Mouse (Mus musculus) cerebellum, adult 2 months (tissue): ENCODE results near the gene H2-T24. TPM values are rescaled to one million over a fixed set of nuclear protein-coding genes. Genes with fewer than 3 reads are reported as not detected.

Experiments used
- DNase-seq, 2 experiments: peaks; one replicate each; pipeline ENCODE4 v3.0.0; 2021
- H3K27ac ChIP-seq: fragments of 200-500 bp; 2 replicates; pipeline ENCODE4 v1.5.1; 2012; ENCODE audit warnings: low read length, control low read depth, inconsistent platforms; ENCODE audit not compliant: insufficient read depth
- H3K27me3 ChIP-seq: fragments of 200-500 bp; 2 replicates; pipeline ENCODE4 v1.6.1; 2012; ENCODE audit warnings: inconsistent platforms, mild to moderate bottlenecking, low read length, moderate library complexity; ENCODE audit not compliant: control insufficient read depth, insufficient read depth
- H3K4me1 ChIP-seq: fragments of 200-500 bp; 2 replicates; pipeline ENCODE4 v1.6.1; 2011; ENCODE audit warnings: low read length; ENCODE audit not compliant: control insufficient read depth, insufficient read depth
- H3K4me3 ChIP-seq: fragments of 200-500 bp; replicated peaks from 2 replicates; pipeline ENCODE3; 2011; ENCODE audit warnings: mild to moderate bottlenecking, low read depth, low read length, control low read depth; ENCODE audit not compliant: insufficient read depth
- CTCF ChIP-seq: fragments of 200-500 bp; IDR thresholded peaks from 2 replicates; pipeline ENCODE4 v1.5.1; 2011; ENCODE audit warnings: low read depth, mild to moderate bottlenecking, control low read depth, low read length, moderate library complexity, borderline replicate concordance; ENCODE audit not compliant: insufficient read depth
- POLR2A ChIP-seq: fragments of 200-500 bp; IDR thresholded peaks from 2 replicates; pipeline ENCODE4 v1.6.1; 2011; ENCODE audit warnings: low read length, control low read depth, borderline replicate concordance; ENCODE audit not compliant: insufficient read depth
- WGBS: fragments of 180-500 bp; shearing (Covaris S2); methylation state at CpG from one replicate; pipeline ENCODE4 v1.1.7; 2018; 5-methylcytosine and 5-hydroxymethylcytosine counted together
- polyA plus RNA-seq: library from polyadenylated mRNA; depleted of rRNA; stranded (reverse); fragments of >200 nt; gene quantifications from 2 replicates; pipeline ENCODE4 v1.2.3, GENCODE M21; 2012

The H2-T24 gene
- polyA plus RNA-seq, 1 experiment, result 0.95 TPM

GRCm38 (mm10) chr17:35980363-35980754 lies 40.0 kb downstream of the H2-T24 start:
- Histone ChIP-seq H3K4me3 (peak overlapping the region; percentile 78), H3K27me3 (no peaks in the 10 kb centered on the region), H3K27ac (peak overlapping the region; percentile 82), H3K4me1 (no peaks in the 10 kb centered on the region)
- WGBS, result under 1% methylated on average over 27 of the region's 29 CpGs
- peak; percentile 67 to 75 for DNase-seq
- TF ChIP-seq CTCF, result no peak
- no peak for TF ChIP-seq POLR2A

GRCm38 (mm10) chr17:35979401-35980362 lies 40.7 kb downstream of the H2-T24 start, which contains the start of the genes Gnl1 and Prr3:
TSS of gene Gnl1 (plus strand) at chr17:35979851.
TSS of gene Prr3 (minus strand) at chr17:35980236.
- H3K4me3 ChIP-seq, result peak within 1 kb of the TSS; percentile 78
- H3K27me3 ChIP-seq, result no peaks in the 10 kb centered on the region
- TF ChIP-seq CTCF (no peak), POLR2A (no peak)
- no peaks in the 10 kb centered on the region for H3K4me1 ChIP-seq
- DNase-seq, result peak; percentile 92 to 97
- peak within 1 kb of the TSS; percentile 82 for H3K27ac ChIP-seq
- WGBS, result under 1% methylated on average over 97 of the region's 109 CpGs

DNA sequence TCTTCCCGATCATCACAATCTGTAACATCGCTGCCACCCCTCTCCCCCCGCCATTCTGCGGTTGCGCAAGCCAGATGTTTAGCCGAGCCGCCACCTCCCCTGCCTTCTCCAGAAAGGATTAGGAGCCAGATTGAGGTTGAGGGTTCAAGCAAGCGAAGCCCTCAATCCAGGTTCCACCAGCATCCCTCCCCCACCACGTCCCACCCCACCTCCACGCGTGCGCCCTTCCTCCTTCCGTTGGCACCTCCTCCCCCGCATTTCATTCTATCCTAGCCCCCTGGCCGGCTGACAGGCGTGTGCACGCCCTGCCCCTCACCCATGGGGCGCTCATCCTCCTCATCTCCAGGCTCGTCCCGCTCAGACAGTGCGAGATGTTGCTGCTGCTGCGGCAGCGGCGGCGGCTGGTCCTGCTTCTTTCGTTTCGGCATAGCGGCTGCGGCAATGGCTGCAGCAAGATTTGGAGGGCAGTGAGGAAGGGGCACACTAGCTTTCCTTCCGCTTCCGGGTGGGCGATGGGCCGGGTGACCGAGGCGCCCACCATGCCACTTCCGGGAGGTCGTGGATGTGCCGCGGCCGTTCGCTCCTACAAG lies 41.5 kb downstream of the H2-T24 start:
- no peak for DNase-seq
- WGBS, result under 1% methylated on average over 41 of the region's 41 CpGs
- H3K27me3 ChIP-seq, result no peaks in the 10 kb centered on the region
- peak overlapping the region; percentile 11; the same call in 1 of the 2 replicates for H3K27ac ChIP-seq
- no peaks in the 10 kb centered on the region for H3K4me1 ChIP-seq
- TF ChIP-seq CTCF, result no peak
- peak; percentile 25; the same call in 1 of the 2 replicates for TF ChIP-seq POLR2A
- peak overlapping the region; percentile 78 for H3K4me3 ChIP-seq

GRCm38 (mm10) chr17:35972131-35972530 lies 48.2 kb downstream of the H2-T24 start:
- WGBS, result 44% methylated on average over 1 of the region's 1 CpGs

DNA sequence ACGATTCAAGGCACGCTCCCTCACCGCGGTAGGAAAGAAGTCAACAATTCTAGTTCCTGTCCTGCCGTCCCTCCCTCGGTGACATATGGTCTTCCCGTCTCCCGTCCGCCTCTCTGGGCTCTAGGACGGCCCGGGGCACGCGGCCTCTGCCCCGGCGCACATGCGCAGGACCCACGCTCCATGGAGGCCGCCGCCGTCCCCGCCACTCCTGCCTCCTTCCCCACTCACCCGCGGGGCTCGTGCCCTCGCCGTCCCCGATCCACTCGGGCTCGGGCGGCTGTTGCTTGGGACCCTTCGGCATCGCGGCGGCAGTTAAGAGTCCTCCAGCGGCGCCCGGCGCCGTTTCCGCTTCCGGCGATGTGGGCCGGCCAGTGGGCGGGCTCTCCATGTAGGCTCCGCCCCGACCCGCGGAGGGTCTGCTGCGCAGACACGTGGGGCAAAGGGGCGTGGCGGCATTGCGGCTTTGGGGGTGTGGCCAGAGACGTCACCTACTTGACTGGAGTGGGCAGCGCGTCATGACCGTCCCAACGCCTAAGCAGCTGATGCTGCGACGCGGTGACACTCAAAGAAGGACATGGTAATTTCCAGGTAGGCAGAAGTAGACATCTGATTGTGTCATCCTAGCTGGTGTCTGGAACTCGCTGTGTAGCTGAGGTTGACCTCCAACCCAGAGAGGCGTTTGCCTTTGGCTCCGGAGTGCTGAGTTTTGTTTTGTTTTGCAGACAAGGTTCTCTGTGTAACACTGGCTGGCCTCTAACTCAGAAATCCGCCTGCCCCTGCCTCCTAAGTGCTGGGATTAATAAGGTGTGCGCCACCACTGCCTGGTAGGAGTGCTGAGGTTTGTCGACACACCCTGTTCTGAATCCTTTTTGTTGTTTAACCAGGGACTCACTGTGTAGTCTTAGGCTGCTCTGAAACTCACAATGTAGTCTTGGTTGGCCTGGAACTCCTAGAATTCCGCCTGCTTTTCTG lies 50.7 kb downstream of the H2-T24 start, which contains the start of gene Abcf1:
TSS of gene Abcf1 (minus strand) at position 344 of the 972 bp plus-strand sequence.
- Histone ChIP-seq H3K27ac (peak within 1 kb of the TSS; percentile 69), H3K4me1 (peaks cover 9% of the 10 kb centered on the region), H3K4me3 (peak within 1 kb of the TSS; percentile 94), H3K27me3 (no peaks in the 10 kb centered on the region)
- under 1% methylated on average over 68 of the region's 68 CpGs for WGBS
- TF ChIP-seq CTCF (no peak), POLR2A (peak; percentile 88; the same call in 1 of the 2 replicates)
- peak; percentile 98 to 99 for DNase-seq

More at GRCm38 (mm10) chr17:35972131-35972530, 48.2 kb downstream of the H2-T24 start:
- Histone ChIP-seq H3K27ac (no peak overlapping the region), H3K4me3 (no peak overlapping the region), H3K4me1 (peaks cover 9% of the 10 kb centered on the region), H3K27me3 (no peaks in the 10 kb centered on the region)
- no peak for DNase-seq
- TF ChIP-seq POLR2A (no peak), CTCF (no peak)

GRCm38 (mm10) chr17:35967621-35968020 lies 52.7 kb downstream of the H2-T24 start:
- 69% methylated on average over 2 of the region's 2 CpGs for WGBS

DNA sequence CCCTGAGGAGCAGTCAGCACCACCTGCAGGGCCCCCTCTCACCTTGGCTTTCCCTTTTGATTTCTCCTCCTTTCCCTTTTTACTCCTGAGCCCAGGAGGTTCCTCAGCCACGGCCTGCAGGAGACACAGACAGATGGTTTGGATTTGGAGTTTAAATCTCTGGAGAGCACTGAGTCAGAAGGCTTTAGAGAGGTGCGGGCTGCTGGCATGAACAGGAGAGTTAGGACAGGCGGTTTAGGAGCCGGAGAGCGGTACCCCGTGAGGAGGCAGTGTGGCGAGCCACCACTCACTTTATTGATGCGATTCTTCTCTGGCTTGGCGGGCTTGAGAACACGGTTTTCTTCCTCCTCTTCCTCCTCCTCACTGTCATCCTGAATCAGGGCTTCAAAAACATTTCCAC lies 57.1 kb downstream of the H2-T24 start:
- 29% methylated on average over 10 of the region's 10 CpGs for WGBS
- H3K4me1 ChIP-seq, result peaks cover 18% of the 10 kb centered on the region
- TF ChIP-seq POLR2A, result no peak
- no peak for TF ChIP-seq CTCF
- H3K4me3 ChIP-seq, result no peak overlapping the region
- no peaks in the 10 kb centered on the region for H3K27me3 ChIP-seq
- H3K27ac ChIP-seq, result peak overlapping the region; percentile 91
- DNase-seq, result peak in 1 of 2 experiments; percentile 37

More at GRCm38 (mm10) chr17:35967621-35968020, 52.7 kb downstream of the H2-T24 start:
- Histone ChIP-seq H3K27ac (no peak overlapping the region), H3K27me3 (no peaks in the 10 kb centered on the region), H3K4me3 (no peak overlapping the region), H3K4me1 (peaks cover 21% of the 10 kb centered on the region)
- DNase-seq, result no peak
- TF ChIP-seq POLR2A (no peak), CTCF (no peak)
